Mouse (Mus musculus) neural tube, embryonic 15.5 days (tissue): ENCODE data around the gene Hpse. TPM values are rescaled to one million over a fixed set of nuclear protein-coding genes. Genes with fewer than 3 reads are reported as not detected.

Experiments used
- ATAC-seq: fragments of 200-750 bp; cut with Nextera tagmentation; 2 replicates; pipeline ENCODE4 v1.8.0; 2017; ENCODE audit warnings: mild to moderate bottlenecking, moderate TSS enrichment, moderate library complexity; ENCODE audit not compliant: low FRiP score
- H3K27ac ChIP-seq: fragments of 300-500 bp; sonication (generic); replicated peaks from 2 replicates; pipeline ENCODE4 v1.5.1; 2015; ENCODE audit warnings: mild to moderate bottlenecking, inconsistent platforms
- H3K27me3 ChIP-seq: fragments of 300-500 bp; sonication (generic); replicated peaks from 2 replicates; pipeline ENCODE4 v1.6.1; 2015; ENCODE audit warnings: inconsistent platforms
- H3K36me3 ChIP-seq: fragments of 300-500 bp; sonication (generic); 2 replicates; pipeline ENCODE4 v1.6.1; 2015; ENCODE audit warnings: inconsistent platforms
- H3K4me1 ChIP-seq: fragments of 300-500 bp; sonication (generic); 2 replicates; pipeline ENCODE4 v1.6.1; 2015; ENCODE audit warnings: inconsistent platforms
- H3K4me2 ChIP-seq: fragments of 300-500 bp; sonication (generic); 2 replicates; pipeline ENCODE4 v1.6.1; 2015; ENCODE audit warnings: inconsistent platforms, mild to moderate bottlenecking, moderate library complexity
- H3K4me3 ChIP-seq: fragments of 300-500 bp; sonication (generic); replicated peaks from 2 replicates; pipeline ENCODE4 v1.5.1; 2015; ENCODE audit warnings: mild to moderate bottlenecking, inconsistent platforms
- H3K9ac ChIP-seq: fragments of 300-500 bp; sonication (generic); replicated peaks from 2 replicates; pipeline ENCODE4 v1.6.1; 2015; ENCODE audit warnings: mild to moderate bottlenecking, inconsistent platforms
- H3K9me3 ChIP-seq: fragments of 300-500 bp; sonication (generic); replicated peaks from 2 replicates; pipeline ENCODE4 v1.6.1; 2016; ENCODE audit warnings: inconsistent platforms
- WGBS: fragments of 180-500 bp; shearing (Covaris S2); methylation state at CpG from one replicate; pipeline ENCODE4 v1.1.7; 2015; ENCODE audit warnings: mixed read lengths; 5-methylcytosine and 5-hydroxymethylcytosine counted together
- polyA plus RNA-seq: library from polyadenylated mRNA; unstranded; fragments of >200 nt; fragmentation: Nextera tagmentation; extraction: Ambion mirVana; gene quantifications from 2 replicates; pipeline ENCODE4 v1.2.1, GENCODE M21; 2015

Hpse gene
- polyA plus RNA-seq, 1 experiment from 2014 or later = 0.74 TPM

GRCm38 (mm10) chr5:100658460-100658859, 61.1 kb downstream of the Hpse start:
- ATAC-seq = no peak
- Histone ChIP-seq H3K27me3 (no peaks in the 10 kb centered on the region), H3K9ac (no peak overlapping the region), H3K27ac (no peak overlapping the region), H3K4me1 (no peaks in the 10 kb centered on the region), H3K4me2 (no peak overlapping the region), H3K36me3 (peaks cover 74% of the 10 kb centered on the region), H3K4me3 (no peak overlapping the region), H3K9me3 (no peaks in the 10 kb centered on the region)
- WGBS = 90% methylated on average over 6 of the region's 6 CpGs

GRCm38 (mm10) chr5:100656352-100656751, 63.2 kb downstream of the Hpse start:
- no peak overlapping the region for H3K4me3 ChIP-seq
- H3K4me2 ChIP-seq = no peak overlapping the region
- H3K9ac ChIP-seq = no peak overlapping the region
- H3K36me3 ChIP-seq = peaks cover 66% of the 10 kb centered on the region
- H3K9me3 ChIP-seq = no peaks in the 10 kb centered on the region
- H3K27me3 ChIP-seq = no peaks in the 10 kb centered on the region
- 81% methylated on average over 6 of the region's 6 CpGs for WGBS
- ATAC-seq = no peak
- H3K27ac ChIP-seq = no peak overlapping the region
- H3K4me1 ChIP-seq = no peaks in the 10 kb centered on the region

- Histone ChIP-seq H3K4me1 (no peaks in the 10 kb centered on the region), H3K27ac (no peak overlapping the region), H3K36me3 (peaks cover 34% of the 10 kb centered on the region), H3K9ac (no peak overlapping the region), H3K27me3 (no peaks in the 10 kb centered on the region), H3K9me3 (no peaks in the 10 kb centered on the region), H3K4me2 (no peak overlapping the region), H3K4me3 (no peak overlapping the region)
- ATAC-seq = no peak
- 90% methylated on average over 9 of the region's 9 CpGs for WGBS
Observed at GRCm38 (mm10) chr5:100652327-100652726, 67.2 kb downstream of the Hpse start.

GRCm38 (mm10) chr5:100651486-100651885, 68.0 kb downstream of the Hpse start:
- WGBS = 85% methylated on average over 10 of the region's 10 CpGs
- no peak for ATAC-seq
- no peak overlapping the region for H3K4me2 ChIP-seq
- peaks cover 28% of the 10 kb centered on the region for H3K36me3 ChIP-seq
- H3K4me1 ChIP-seq = no peaks in the 10 kb centered on the region
- H3K27ac ChIP-seq = no peak overlapping the region
- H3K27me3 ChIP-seq = no peaks in the 10 kb centered on the region
- no peak overlapping the region for H3K9ac ChIP-seq
- H3K4me3 ChIP-seq = no peak overlapping the region
- no peaks in the 10 kb centered on the region for H3K9me3 ChIP-seq

GRCm38 (mm10) chr5:100650969-100651368, 68.5 kb downstream of the Hpse start:
- Histone ChIP-seq H3K9me3 (no peaks in the 10 kb centered on the region), H3K27ac (no peak overlapping the region), H3K9ac (no peak overlapping the region), H3K36me3 (peaks cover 23% of the 10 kb centered on the region), H3K4me1 (no peaks in the 10 kb centered on the region), H3K4me2 (no peak overlapping the region), H3K27me3 (no peaks in the 10 kb centered on the region), H3K4me3 (no peak overlapping the region)
- no peak for ATAC-seq
- WGBS = 92% methylated on average over 7 of the region's 7 CpGs

- Histone ChIP-seq H3K27me3 (no peaks in the 10 kb centered on the region), H3K9me3 (no peaks in the 10 kb centered on the region), H3K4me3 (no peak overlapping the region), H3K36me3 (0 out of 2 replicates have a peak, but pooled peaks cover 3% of the 10 kb centered on the region), H3K9ac (no peak overlapping the region), H3K27ac (no peak overlapping the region), H3K4me1 (no peaks in the 10 kb centered on the region), H3K4me2 (no peak overlapping the region)
- 50% methylated on average over 6 of the region's 6 CpGs for WGBS
- no peak for ATAC-seq
Observed at GRCm38 (mm10) chr5:100648546-100648945, 71.0 kb downstream of the Hpse start.

- no peak overlapping the region for H3K27ac ChIP-seq
- H3K4me2 ChIP-seq = no peak overlapping the region
- ATAC-seq = no peak
- H3K4me3 ChIP-seq = no peak overlapping the region
- 75% methylated on average over 10 of the region's 10 CpGs for WGBS
- no peaks in the 10 kb centered on the region for H3K4me1 ChIP-seq
- H3K9ac ChIP-seq = no peak overlapping the region
- H3K9me3 ChIP-seq = no peaks in the 10 kb centered on the region
- H3K27me3 ChIP-seq = no peaks in the 10 kb centered on the region
- H3K36me3 ChIP-seq = no peaks in the 10 kb centered on the region
Observed at GRCm38 (mm10) chr5:100648046-100648445, 71.5 kb downstream of the Hpse start.

GRCm38 (mm10) chr5:100646558-100646957, 73.0 kb downstream of the Hpse start:
- ATAC-seq = no peak
- 79% methylated on average over 4 of the region's 4 CpGs for WGBS
- Histone ChIP-seq H3K27ac (no peak overlapping the region), H3K4me3 (no peak overlapping the region), H3K36me3 (no peaks in the 10 kb centered on the region), H3K9ac (no peak overlapping the region), H3K9me3 (no peaks in the 10 kb centered on the region), H3K4me2 (no peak overlapping the region), H3K27me3 (no peaks in the 10 kb centered on the region), H3K4me1 (no peaks in the 10 kb centered on the region)

- Histone ChIP-seq H3K36me3 (no peaks in the 10 kb centered on the region), H3K27ac (no peak overlapping the region), H3K4me3 (no peak overlapping the region), H3K27me3 (no peaks in the 10 kb centered on the region), H3K4me2 (no peak overlapping the region), H3K9me3 (no peaks in the 10 kb centered on the region), H3K4me1 (no peaks in the 10 kb centered on the region), H3K9ac (no peak overlapping the region)
- 73% methylated on average over 7 of the region's 7 CpGs for WGBS
- ATAC-seq = no peak
Observed at GRCm38 (mm10) chr5:100643991-100644535, 75.5 kb downstream of the Hpse start.

- no peak for ATAC-seq
- Histone ChIP-seq H3K4me3 (no peak overlapping the region), H3K9me3 (no peaks in the 10 kb centered on the region), H3K27me3 (no peaks in the 10 kb centered on the region), H3K27ac (no peak overlapping the region), H3K4me2 (no peak overlapping the region), H3K9ac (no peak overlapping the region), H3K36me3 (no peaks in the 10 kb centered on the region), H3K4me1 (no peaks in the 10 kb centered on the region)
- WGBS = 83% methylated on average over 12 of the region's 12 CpGs
Observed at GRCm38 (mm10) chr5:100643253-100643990, 76.1 kb downstream of the Hpse start.

GRCm38 (mm10) chr5:100642316-100642715, 77.2 kb downstream of the Hpse start:
- no peak overlapping the region for H3K4me3 ChIP-seq
- no peak overlapping the region for H3K9ac ChIP-seq
- H3K4me1 ChIP-seq = no peaks in the 10 kb centered on the region
- no peak overlapping the region for H3K4me2 ChIP-seq
- no peak for ATAC-seq
- no peaks in the 10 kb centered on the region for H3K9me3 ChIP-seq
- no peaks in the 10 kb centered on the region for H3K36me3 ChIP-seq
- no peaks in the 10 kb centered on the region for H3K27me3 ChIP-seq
- H3K27ac ChIP-seq = no peak overlapping the region
- 81% methylated on average over 5 of the region's 5 CpGs for WGBS

- Histone ChIP-seq H3K4me2 (no peak overlapping the region), H3K4me3 (no peak overlapping the region), H3K36me3 (no peaks in the 10 kb centered on the region), H3K27me3 (no peaks in the 10 kb centered on the region), H3K9me3 (no peaks in the 10 kb centered on the region), H3K9ac (no peak overlapping the region), H3K27ac (no peak overlapping the region), H3K4me1 (no peaks in the 10 kb centered on the region)
- ATAC-seq = no peak
- 91% methylated on average over 8 of the region's 8 CpGs for WGBS
Observed at GRCm38 (mm10) chr5:100638483-100638882, 81.0 kb downstream of the Hpse start.
